Mouse (Mus musculus): ENCODE measurements around the gene Tbc1d2b. TPM values are rescaled to one million over a fixed set of nuclear protein-coding genes. Genes with fewer than 3 reads are reported as not detected.

Tbc1d2b gene
- polyA plus RNA-seq, 1 experiment from 2014 or later, result 17.1 TPM

DNA sequence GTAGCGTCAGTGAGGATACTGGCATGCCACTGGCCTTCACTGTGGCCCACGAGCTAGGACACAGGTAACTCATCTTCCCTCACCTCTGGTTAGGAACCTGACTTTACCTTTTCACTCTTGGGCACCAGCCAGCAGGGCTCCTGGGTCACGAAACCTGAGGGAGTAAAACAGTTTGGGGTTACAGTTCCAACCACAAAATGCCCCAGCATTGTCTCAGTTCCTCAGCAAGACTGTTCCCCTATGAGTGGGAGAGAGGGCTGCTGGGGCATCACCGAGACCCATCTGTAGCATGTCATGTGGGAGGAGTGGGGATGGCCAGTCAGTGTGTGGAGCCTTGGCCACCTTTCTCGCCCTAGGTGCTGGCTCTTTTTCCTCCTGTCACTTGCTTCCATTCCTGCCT is 91.2 kb downstream of the Tbc1d2b start:
- ATAC-seq (ENCODE audit: insufficient read depth, low FRiP score, low read depth), result no peak
- H3K9me3 ChIP-seq, result no peaks in the 10 kb centered on the region
- no peak overlapping the region for H3K27ac ChIP-seq
- no peak overlapping the region for H3K9ac ChIP-seq
- no peak overlapping the region for H3K4me3 ChIP-seq (replicated peaks)
- H3K4me2 ChIP-seq, result no peak overlapping the region
- peaks cover 19% of the 10 kb centered on the region for H3K4me1 ChIP-seq
- WGBS, result 83% methylated on average over 5 of the region's 5 CpGs
- 0 out of 2 replicates have a peak, but pooled peaks cover under 1% of the 10 kb centered on the region for H3K36me3 ChIP-seq
- no peaks in the 10 kb centered on the region for H3K27me3 ChIP-seq (replicated peaks)

DNA sequence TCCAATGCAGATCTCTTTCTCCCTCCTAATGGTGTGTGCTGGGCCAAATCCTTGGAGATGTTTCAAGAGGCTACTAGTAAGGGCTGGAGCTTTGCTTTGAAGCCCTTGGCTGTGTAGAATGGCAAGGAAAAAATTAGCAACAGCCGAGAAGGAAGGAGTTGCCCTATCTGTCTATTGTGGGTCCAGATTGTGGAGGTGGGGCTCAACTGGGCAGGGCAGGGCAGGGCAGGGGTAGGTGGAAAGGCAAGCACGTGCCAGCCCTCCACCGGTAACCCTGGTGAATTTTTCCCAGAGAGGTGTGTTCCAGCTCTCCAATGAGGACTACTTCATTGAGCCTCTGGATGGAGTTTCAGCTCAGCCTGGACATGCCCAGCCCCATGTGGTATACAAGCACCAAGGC is 97.3 kb downstream of the Tbc1d2b start:
- Histone ChIP-seq H3K9ac (no peak overlapping the region), H3K9me3 (no peaks in the 10 kb centered on the region), H3K27ac (no peak overlapping the region), H3K36me3 (peaks cover 9% of the 10 kb centered on the region; the same call in 1 of the 2 replicates), H3K27me3 (replicated peaks) (no peaks in the 10 kb centered on the region), H3K4me2 (no peak overlapping the region), H3K4me3 (replicated peaks) (no peak overlapping the region), H3K4me1 (no peaks in the 10 kb centered on the region)
- ATAC-seq (ENCODE audit: insufficient read depth, low FRiP score, low read depth), result peak; percentile 70
- 76% methylated on average over 3 of the region's 3 CpGs for WGBS

DNA sequence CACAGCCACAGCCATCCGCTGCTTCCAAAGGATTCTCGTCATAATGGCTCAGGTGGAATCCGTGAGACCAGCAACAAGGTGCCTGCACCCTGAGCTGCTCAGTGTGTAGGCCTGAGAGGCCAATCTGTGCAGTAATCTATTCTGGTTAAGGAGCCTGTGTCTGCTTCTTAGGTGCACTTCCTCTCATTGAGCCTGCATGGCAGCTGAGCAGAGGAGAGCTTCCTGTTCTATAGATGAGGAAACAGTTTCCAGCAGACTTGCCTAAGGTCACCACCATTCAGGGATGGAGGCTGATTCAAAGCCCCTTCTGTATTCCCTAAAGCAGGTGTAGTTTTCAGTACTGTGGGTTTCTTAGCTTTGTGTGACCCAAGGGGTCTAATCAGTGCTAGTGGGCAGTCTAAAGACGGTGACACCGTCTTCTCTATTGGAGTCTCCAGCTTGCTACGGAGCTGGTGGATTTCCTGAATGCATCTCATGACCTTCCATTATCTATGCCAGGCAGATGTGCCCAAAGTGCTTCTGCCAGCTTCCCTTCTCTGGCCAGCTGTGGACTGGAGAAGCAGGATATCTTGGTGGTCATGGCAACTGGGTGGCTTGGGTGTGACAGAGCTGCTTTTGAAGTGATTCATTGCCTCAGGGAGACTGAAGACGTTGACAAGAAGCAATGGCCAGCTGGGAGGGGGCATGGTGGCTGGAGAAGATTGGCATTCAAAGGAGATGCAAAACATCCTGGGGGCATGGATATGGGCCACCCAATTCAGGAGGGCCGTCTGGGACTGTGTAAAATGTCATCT is 97.9 kb downstream of the Tbc1d2b start:
- no peaks in the 10 kb centered on the region for H3K9me3 ChIP-seq
- WGBS, result 78% methylated on average over 8 of the region's 8 CpGs
- peaks cover 9% of the 10 kb centered on the region; the same call in 1 of the 2 replicates for H3K36me3 ChIP-seq
- no peak overlapping the region for H3K4me3 ChIP-seq (replicated peaks)
- no peaks in the 10 kb centered on the region for H3K4me1 ChIP-seq
- no peak for ATAC-seq (ENCODE audit: insufficient read depth, low FRiP score, low read depth)
- H3K9ac ChIP-seq, result no peak overlapping the region
- H3K27me3 ChIP-seq (replicated peaks), result no peaks in the 10 kb centered on the region
- H3K27ac ChIP-seq, result no peak overlapping the region
- no peak overlapping the region for H3K4me2 ChIP-seq

DNA sequence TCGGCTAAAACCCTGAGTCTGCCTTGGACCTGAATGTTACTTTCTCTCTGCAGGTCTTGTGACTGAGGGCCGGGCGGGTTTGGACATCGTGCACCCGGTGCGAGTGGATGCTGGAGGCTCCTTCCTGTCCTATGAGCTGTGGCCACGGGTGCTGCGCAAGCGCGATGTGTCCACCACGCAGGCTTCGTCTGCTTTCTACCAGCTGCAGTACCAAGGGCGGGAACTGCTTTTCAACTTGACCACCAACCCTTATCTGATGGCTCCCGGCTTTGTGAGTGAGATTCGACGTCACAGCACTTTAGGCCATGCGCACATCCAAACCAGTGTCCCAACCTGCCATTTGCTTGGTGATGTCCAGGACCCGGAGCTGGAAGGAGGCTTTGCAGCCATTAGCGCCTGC is 99.2 kb downstream of the Tbc1d2b start:
- no peak overlapping the region for H3K9ac ChIP-seq
- H3K27me3 ChIP-seq (replicated peaks), result no peaks in the 10 kb centered on the region
- 96% methylated on average over 19 of the region's 19 CpGs for WGBS
- no peak overlapping the region for H3K27ac ChIP-seq
- no peaks in the 10 kb centered on the region for H3K4me1 ChIP-seq
- no peak overlapping the region for H3K4me3 ChIP-seq (replicated peaks)
- no peaks in the 10 kb centered on the region for H3K9me3 ChIP-seq
- no peak for ATAC-seq (ENCODE audit: insufficient read depth, low FRiP score, low read depth)
- H3K36me3 ChIP-seq, result peaks cover 9% of the 10 kb centered on the region; the same call in 1 of the 2 replicates
- H3K4me2 ChIP-seq, result no peak overlapping the region

DNA sequence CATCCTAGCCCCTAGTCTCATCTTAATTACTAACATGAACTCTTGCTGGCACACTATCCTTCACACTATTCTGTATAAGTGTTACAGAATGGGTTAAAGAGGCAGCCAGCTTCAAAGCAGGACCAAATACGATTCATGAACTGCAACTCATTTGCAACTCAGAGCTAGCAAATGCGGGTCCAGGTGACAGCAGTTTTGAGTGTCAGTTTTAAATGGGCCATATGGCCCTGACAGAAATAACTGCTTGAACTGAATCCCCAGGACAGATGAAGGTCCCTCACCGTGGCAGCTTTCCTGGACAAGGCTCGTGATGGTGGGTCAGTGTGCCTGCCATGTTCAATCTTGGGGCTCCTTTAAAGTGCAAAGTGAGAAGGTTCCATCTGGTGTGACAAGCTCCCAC is 100.6 kb downstream of the Tbc1d2b start:
- no peak overlapping the region for H3K9ac ChIP-seq
- no peaks in the 10 kb centered on the region for H3K27me3 ChIP-seq (replicated peaks)
- WGBS, result 74% methylated on average over 4 of the region's 4 CpGs
- ATAC-seq (ENCODE audit: insufficient read depth, low FRiP score, low read depth), result no peak
- H3K27ac ChIP-seq, result no peak overlapping the region
- no peak overlapping the region for H3K4me3 ChIP-seq (replicated peaks)
- peaks cover 9% of the 10 kb centered on the region; the same call in 1 of the 2 replicates for H3K36me3 ChIP-seq
- H3K4me1 ChIP-seq, result no peaks in the 10 kb centered on the region
- H3K4me2 ChIP-seq, result no peak overlapping the region
- H3K9me3 ChIP-seq, result no peaks in the 10 kb centered on the region

DNA sequence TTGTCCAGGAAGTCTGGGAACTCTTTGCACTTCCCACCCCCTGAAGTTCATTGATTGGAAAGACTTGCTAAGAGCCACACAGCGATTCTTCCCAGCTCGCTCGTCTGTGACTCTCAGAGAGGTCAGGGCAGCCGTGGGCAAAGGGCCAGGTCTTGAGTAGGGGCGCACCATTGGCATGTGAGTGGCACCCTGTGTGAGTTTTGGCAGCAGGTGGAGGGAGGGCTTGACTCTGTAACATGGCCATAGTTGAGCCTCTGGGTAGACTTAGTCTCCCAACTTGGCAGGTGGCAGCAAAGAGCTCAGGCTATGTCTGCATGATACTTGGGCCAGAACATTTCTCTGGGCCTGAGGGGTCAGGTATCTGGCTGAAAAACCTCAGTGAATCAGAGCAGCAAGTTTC is 104.0 kb downstream of the Tbc1d2b start:
- H3K9me3 ChIP-seq, result no peaks in the 10 kb centered on the region
- no peak for ATAC-seq (ENCODE audit: insufficient read depth, low FRiP score, low read depth)
- peaks cover 6% of the 10 kb centered on the region; the same call in 1 of the 2 replicates for H3K4me1 ChIP-seq
- H3K27me3 ChIP-seq (replicated peaks), result no peaks in the 10 kb centered on the region
- no peak overlapping the region for H3K4me3 ChIP-seq (replicated peaks)
- H3K4me2 ChIP-seq, result no peak overlapping the region
- no peak overlapping the region for H3K27ac ChIP-seq
- peaks cover 2% of the 10 kb centered on the region; the same call in 1 of the 2 replicates for H3K36me3 ChIP-seq
- H3K9ac ChIP-seq, result no peak overlapping the region
- 70% methylated on average over 5 of the region's 5 CpGs for WGBS

DNA sequence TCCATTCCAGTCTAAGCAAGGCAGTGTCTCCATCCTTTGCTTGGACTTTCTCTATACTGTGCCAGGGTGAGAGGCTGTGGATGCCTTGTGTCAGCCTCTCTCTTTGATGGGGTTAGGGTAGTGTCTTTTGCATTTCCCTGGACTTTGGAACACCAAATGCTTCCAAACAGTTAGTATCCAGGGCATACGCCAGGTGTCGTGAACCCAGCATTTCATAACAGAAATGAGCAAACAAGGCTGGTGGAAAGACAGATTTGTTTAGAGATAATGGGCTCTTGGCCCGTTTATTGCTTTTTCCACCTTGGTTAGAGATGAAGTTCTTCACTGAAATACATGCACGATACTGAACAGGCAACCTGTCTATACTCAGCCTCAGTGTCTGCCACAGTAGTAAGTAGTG is 105.0 kb downstream of the Tbc1d2b start:
- WGBS, result 58% methylated on average over 4 of the region's 4 CpGs
- H3K9ac ChIP-seq, result no peak overlapping the region
- no peak overlapping the region for H3K4me3 ChIP-seq (replicated peaks)
- H3K36me3 ChIP-seq, result no peaks in the 10 kb centered on the region
- H3K27me3 ChIP-seq (replicated peaks), result no peaks in the 10 kb centered on the region
- H3K4me1 ChIP-seq, result peaks cover 6% of the 10 kb centered on the region; the same call in 1 of the 2 replicates
- no peak overlapping the region for H3K27ac ChIP-seq
- H3K4me2 ChIP-seq, result no peak overlapping the region
- ATAC-seq (ENCODE audit: insufficient read depth, low FRiP score, low read depth), result no peak
- H3K9me3 ChIP-seq, result no peaks in the 10 kb centered on the region

DNA sequence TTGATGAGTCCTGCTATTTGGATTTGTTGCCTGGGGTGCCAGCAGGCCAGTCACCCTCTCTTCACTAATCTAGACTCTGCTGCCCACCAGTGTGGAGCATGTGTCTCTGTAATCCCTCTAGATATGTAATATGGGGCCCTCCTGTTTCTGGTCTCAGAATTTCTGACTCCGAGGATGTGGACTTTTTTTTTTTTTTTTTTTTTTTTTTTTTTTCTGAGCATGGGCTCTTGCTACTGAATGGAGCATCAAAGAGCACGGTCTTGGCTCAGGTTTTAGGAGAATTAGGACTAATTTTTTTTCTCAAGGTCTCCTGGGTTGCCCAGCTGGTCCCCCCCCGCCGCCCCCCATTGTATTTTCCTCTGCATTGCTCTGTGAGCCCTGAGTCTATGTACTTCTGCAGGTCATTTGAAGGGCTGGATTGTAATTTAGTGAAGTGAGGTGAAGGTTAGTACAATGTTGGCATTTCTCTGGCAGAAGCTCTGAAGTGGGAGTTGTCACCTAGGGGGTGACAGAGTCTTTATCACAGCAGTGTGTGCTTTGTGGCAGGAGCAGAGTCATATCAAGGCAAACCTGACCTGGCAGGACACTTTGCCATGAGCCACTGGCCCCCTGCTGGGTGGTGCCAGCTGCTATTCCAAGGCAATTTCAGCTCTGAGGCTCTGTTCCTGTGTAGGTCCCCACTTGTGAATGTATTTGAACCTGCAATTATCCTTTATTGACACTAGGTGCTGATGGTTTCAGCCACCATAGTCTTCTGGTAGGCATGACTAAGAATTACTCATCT is 105.7 kb downstream of the Tbc1d2b start:
- no peak overlapping the region for H3K9ac ChIP-seq
- 64% methylated on average over 4 of the region's 4 CpGs for WGBS
- no peaks in the 10 kb centered on the region for H3K27me3 ChIP-seq (replicated peaks)
- H3K27ac ChIP-seq, result no peak overlapping the region
- no peak overlapping the region for H3K4me3 ChIP-seq (replicated peaks)
- no peaks in the 10 kb centered on the region for H3K36me3 ChIP-seq
- no peaks in the 10 kb centered on the region for H3K9me3 ChIP-seq
- H3K4me2 ChIP-seq, result peak overlapping the region; percentile 98
- no peak for ATAC-seq (ENCODE audit: insufficient read depth, low FRiP score, low read depth)
- peaks cover 6% of the 10 kb centered on the region; the same call in 1 of the 2 replicates for H3K4me1 ChIP-seq

DNA sequence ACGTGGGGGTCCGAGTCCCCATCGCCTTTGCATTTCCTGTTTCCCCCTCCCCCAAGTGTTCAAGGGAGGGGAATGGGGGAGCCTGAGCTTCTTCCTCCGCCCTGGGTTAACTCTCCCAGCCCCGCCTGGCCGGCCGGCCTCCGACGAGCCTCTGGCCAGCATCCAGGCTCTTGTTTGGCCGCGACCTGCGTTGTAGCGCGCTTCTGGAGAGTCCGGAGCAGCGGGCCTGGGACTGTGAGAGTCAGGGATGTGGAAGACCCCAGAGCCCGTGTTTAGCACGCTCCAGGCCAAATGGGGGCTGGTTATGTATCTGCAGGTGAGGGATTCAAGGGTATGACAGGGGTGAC is 106.9 kb downstream of the Tbc1d2b start:
- ATAC-seq (ENCODE audit: insufficient read depth, low FRiP score, low read depth), result peak; percentile 10
- no peaks in the 10 kb centered on the region for H3K36me3 ChIP-seq
- peak overlapping the region; percentile 98 for H3K4me2 ChIP-seq
- H3K9ac ChIP-seq, result peak overlapping the region; percentile 51; the same call in 1 of the 2 replicates
- peaks cover 6% of the 10 kb centered on the region; the same call in 1 of the 2 replicates for H3K4me1 ChIP-seq
- no peaks in the 10 kb centered on the region for H3K27me3 ChIP-seq (replicated peaks)
- H3K9me3 ChIP-seq, result no peaks in the 10 kb centered on the region
- H3K4me3 ChIP-seq (replicated peaks), result peak overlapping the region; percentile 75
- 0% methylated on average over 18 of the region's 18 CpGs for WGBS
- H3K27ac ChIP-seq, result peak overlapping the region; percentile 82

DNA sequence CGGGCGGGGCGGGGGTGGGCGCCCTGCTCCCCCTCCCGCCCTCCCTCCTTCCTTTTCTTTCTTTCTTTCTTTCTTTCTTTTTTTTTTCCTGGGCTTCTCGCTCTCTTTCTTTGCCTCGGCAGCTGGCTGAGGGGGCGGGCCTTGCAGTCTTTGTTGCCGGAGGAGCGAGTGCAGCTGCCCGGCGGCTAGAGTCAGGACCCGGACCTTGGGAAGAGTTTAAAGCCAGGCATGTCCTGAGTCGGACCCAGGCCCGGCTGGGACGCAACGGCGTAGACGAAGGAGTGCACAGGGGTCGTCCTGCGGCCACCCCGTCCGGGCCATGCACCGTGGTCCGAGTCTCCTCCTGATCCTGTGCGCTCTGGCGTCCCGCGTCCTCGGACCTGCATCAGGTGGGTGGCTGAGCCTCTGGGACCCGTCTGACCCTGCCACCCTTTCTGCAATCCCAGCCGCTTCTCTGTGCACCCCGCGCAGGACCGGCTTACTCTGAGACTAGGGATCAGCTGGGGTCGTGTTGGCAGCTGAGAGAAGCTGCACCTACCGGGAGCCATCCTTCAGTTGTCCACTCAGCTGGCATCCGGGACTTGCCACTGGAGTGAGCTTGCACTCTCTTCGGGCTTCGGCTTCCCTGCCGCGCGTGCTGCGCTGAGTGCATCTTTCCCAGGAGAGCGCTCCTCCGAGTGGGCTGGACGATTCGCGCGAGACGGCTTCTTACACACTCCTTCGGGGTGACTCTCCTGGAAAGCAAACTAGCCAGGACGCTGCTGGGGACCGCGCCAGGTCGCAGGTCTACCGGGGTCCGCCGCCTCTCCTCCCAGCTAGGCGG is 107.5 kb downstream of the Tbc1d2b start, which contains the start of gene Adamts7:
Gene Adamts7, plus strand, starts transcription at position 144 of the 823 bp plus-strand sequence.
- ATAC-seq (ENCODE audit: insufficient read depth, low FRiP score, low read depth), result peak; percentile 76
- under 1% methylated on average over 54 of the region's 60 CpGs for WGBS
- Histone ChIP-seq H3K27ac (peak within 1 kb of the TSS; percentile 82), H3K27me3 (replicated peaks) (no peaks in the 10 kb centered on the region), H3K4me3 (replicated peaks) (peak within 1 kb of the TSS; percentile 75), H3K9me3 (no peaks in the 10 kb centered on the region), H3K4me1 (peaks cover 6% of the 10 kb centered on the region; the same call in 1 of the 2 replicates), H3K36me3 (no peaks in the 10 kb centered on the region), H3K9ac (peak within 1 kb of the TSS; percentile 51), H3K4me2 (peak within 1 kb of the TSS; percentile 98)

DNA sequence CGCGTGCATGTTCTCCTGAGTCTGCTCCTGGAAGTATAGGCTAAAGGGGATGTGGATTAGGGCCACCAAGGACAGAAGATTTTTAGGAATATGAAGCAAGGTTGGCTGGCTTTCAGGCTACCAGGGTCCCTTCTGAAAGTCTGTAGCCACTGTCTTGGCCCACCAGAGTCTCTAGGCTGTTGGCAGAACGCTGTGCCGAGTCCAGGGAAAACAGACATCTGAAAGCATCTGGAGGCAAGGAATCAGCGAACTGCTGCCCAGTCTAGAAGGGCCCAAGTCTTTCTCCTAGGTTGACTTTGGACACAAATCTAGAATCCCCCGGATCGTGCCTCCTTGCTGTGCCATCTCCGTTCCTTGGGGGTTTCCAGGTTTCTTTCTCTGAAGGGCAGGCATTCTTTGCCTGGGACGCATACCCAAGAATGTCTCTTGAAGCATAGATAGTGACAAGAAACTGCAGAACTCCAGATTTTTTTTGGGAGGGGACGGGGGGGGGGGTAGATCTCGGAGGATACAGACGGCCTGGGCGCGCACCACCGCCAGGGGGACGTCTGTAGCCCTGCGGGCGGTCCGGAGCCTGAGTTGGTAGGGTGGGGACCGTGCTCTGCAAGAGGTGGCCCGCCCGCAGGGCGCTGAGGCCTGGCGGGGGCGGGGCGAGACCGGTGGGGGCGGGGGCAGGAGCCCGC is 108.2 kb downstream of the Tbc1d2b start:
- ATAC-seq (ENCODE audit: insufficient read depth, low FRiP score, low read depth), result peak; percentile 89
- WGBS, result 10% methylated on average over 17 of the region's 29 CpGs
- peak overlapping the region; percentile 75 for H3K4me3 ChIP-seq (replicated peaks)
- H3K9me3 ChIP-seq, result no peaks in the 10 kb centered on the region
- peak overlapping the region; percentile 98 for H3K4me2 ChIP-seq
- H3K27me3 ChIP-seq (replicated peaks), result no peaks in the 10 kb centered on the region
- H3K9ac ChIP-seq, result no peak overlapping the region
- H3K4me1 ChIP-seq, result peaks cover 6% of the 10 kb centered on the region; the same call in 1 of the 2 replicates
- H3K36me3 ChIP-seq, result no peaks in the 10 kb centered on the region
- H3K27ac ChIP-seq, result peak overlapping the region; percentile 82; the same call in 1 of the 2 replicates

Measured in stomach, embryonic 15.5 days (tissue).